Mouse (Mus musculus) MEL (cell line): Measurements from ENCODE around the gene D130040H23Rik. TPM values are rescaled to one million over a fixed set of nuclear protein-coding genes. Genes with fewer than 3 reads are reported as not detected.

ENCODE experiments used
- DNase-seq: peaks from one replicate; pipeline ENCODE4 v3.0.0; 2011; ENCODE audit warnings: low read depth, low spot score
- H3K27ac ChIP-seq: 2 replicates; pipeline ENCODE4 v1.5.1; 2012; ENCODE audit warnings: low read depth, mild to moderate bottlenecking, control low read depth, low read length, moderate library complexity; ENCODE audit not compliant: control insufficient read depth
- H3K27me3 ChIP-seq, 2 experiments: fragments of 150-350 bp in 1 of 2; sonication (generic) in 1 of 2; 2 replicates each; pipeline ENCODE4 v1.6.1; 2012; ENCODE audit warnings: low read length in 2 of 2, mild to moderate bottlenecking in 2 of 2, improper control_type of control experiment in 1 of 2, moderate library complexity in 1 of 2; ENCODE audit not compliant: insufficient read depth in 2 of 2, control insufficient read depth in 1 of 2
- H3K36me3 ChIP-seq, 2 experiments: 2 replicates each; pipeline ENCODE4 v1.6.1; 2012 to 2014; ENCODE audit warnings: low read length in 2 of 2, improper control_type of control experiment in 1 of 2, inconsistent platforms in 1 of 2, mild to moderate bottlenecking in 1 of 2; ENCODE audit not compliant: insufficient read depth in 2 of 2, control insufficient read depth in 1 of 2
- H3K4me1 ChIP-seq, 2 experiments: fragments of 150-350 bp in 1 of 2; sonication (generic) in 1 of 2; 2 replicates each; pipeline ENCODE4 v1.6.1; 2012; ENCODE audit warnings: low read length in 2 of 2, improper control_type of control experiment in 1 of 2, mild to moderate bottlenecking in 1 of 2; ENCODE audit not compliant: insufficient read depth in 2 of 2, control insufficient read depth in 1 of 2
- H3K4me3 ChIP-seq, 2 experiments: fragments of 150-350 bp in 1 of 2; sonication (generic) in 1 of 2; 2 replicates each; pipeline ENCODE4 v1.5.1; 2012; ENCODE audit warnings: low read depth in 2 of 2, low read length in 2 of 2, mild to moderate bottlenecking in 2 of 2, moderate library complexity in 2 of 2, control low read depth in 1 of 2, improper control_type of control experiment in 1 of 2; ENCODE audit not compliant: control insufficient read depth in 1 of 2, insufficient read depth in 1 of 2
- H3K79me2 ChIP-seq: 2 replicates; pipeline ENCODE4 v1.6.1; 2012; ENCODE audit warnings: mild to moderate bottlenecking, low read length, moderate library complexity; ENCODE audit not compliant: control insufficient read depth, poor library complexity, insufficient read depth
- H3K9ac ChIP-seq: 2 replicates; pipeline ENCODE4 v1.6.1; 2012; ENCODE audit warnings: low read depth, mild to moderate bottlenecking, control low read depth, low read length, moderate library complexity; ENCODE audit not compliant: control insufficient read depth, poor library complexity, severe bottlenecking
- H3K9me3 ChIP-seq: fragments of 150-350 bp; sonication (generic); replicated peaks from 2 replicates; pipeline ENCODE4 v1.6.1; 2012; ENCODE audit warnings: mild to moderate bottlenecking, low read length, improper control_type of control experiment, moderate library complexity; ENCODE audit not compliant: insufficient read depth
- BHLHE40 ChIP-seq: IDR thresholded peaks from 2 replicates; pipeline ENCODE4 v1.6.1; 2012; ENCODE audit warnings: low read depth, mild to moderate bottlenecking, inconsistent platforms, low read length, improper control_type of control experiment, borderline replicate concordance
- CHD1 ChIP-seq: IDR thresholded peaks from 2 replicates; pipeline ENCODE4 v1.6.1; 2012; ENCODE audit warnings: low read depth, mild to moderate bottlenecking, inconsistent platforms, low read length, improper control_type of control experiment
- CTCF ChIP-seq, 3 experiments: IDR thresholded peaks in 2 of 3; conservative IDR thresholded peaks in 1 of 3; 2 replicates each; pipeline ENCODE4 v1.5.1; 2011 to 2012; ENCODE audit warnings: low read length in 3 of 3, low read depth in 2 of 3, mild to moderate bottlenecking in 2 of 3, improper control_type of control experiment in 1 of 3, inconsistent platforms in 1 of 3, mixed read lengths in 1 of 3, moderate library complexity in 1 of 3; ENCODE audit not compliant: control insufficient read depth in 1 of 3, insufficient read depth in 1 of 3, poor library complexity in 1 of 3, severe bottlenecking in 1 of 3
- E2F4 ChIP-seq: IDR thresholded peaks from 2 replicates; pipeline ENCODE4 v1.6.1; 2011; ENCODE audit warnings: low read depth, low read length, improper control_type of control experiment, borderline replicate concordance
- ELF1 ChIP-seq: IDR thresholded peaks from 2 replicates; pipeline ENCODE4 v1.6.1; 2014; ENCODE audit warnings: low read depth, mild to moderate bottlenecking, inconsistent platforms, low read length, improper control_type of control experiment, moderate library complexity
- EP300 ChIP-seq, 2 experiments: IDR thresholded peaks; 2 replicates each; pipeline ENCODE4 v1.6.1; 2011; ENCODE audit warnings: improper control_type of control experiment in 2 of 2, low read length in 2 of 2, low read depth in 1 of 2, mild to moderate bottlenecking in 1 of 2
- JUND ChIP-seq: IDR thresholded peaks from 2 replicates; pipeline ENCODE4 v1.6.1; 2011; ENCODE audit warnings: low read depth, mild to moderate bottlenecking, improper control_type of control experiment, low read length
- KAT2A ChIP-seq: conservative IDR thresholded peaks from 2 replicates; pipeline ENCODE4 v1.6.1; 2012; ENCODE audit warnings: low read depth, low read length, improper control_type of control experiment, inconsistent platforms
- MAFK ChIP-seq: IDR thresholded peaks from 2 replicates; pipeline ENCODE4 v1.6.1; 2011; ENCODE audit warnings: low read depth, mild to moderate bottlenecking, low read length, improper control_type of control experiment, borderline replicate concordance
- MAX ChIP-seq: IDR thresholded peaks from 2 replicates; pipeline ENCODE4 v1.6.1; 2011; ENCODE audit warnings: low read length, improper control_type of control experiment
- MEF2A ChIP-seq: IDR thresholded peaks from 2 replicates; pipeline ENCODE4 v1.6.1; 2014; ENCODE audit warnings: low read depth, mild to moderate bottlenecking, inconsistent platforms, low read length, improper control_type of control experiment; ENCODE audit not compliant: poor library complexity, insufficient replicate concordance, severe bottlenecking; ENCODE audit errors: extremely low read depth
- MXI1 ChIP-seq: IDR thresholded peaks from 2 replicates; pipeline ENCODE4 v1.6.1; 2011; ENCODE audit warnings: mild to moderate bottlenecking, low read depth, low read length, improper control_type of control experiment
- MYB ChIP-seq: IDR thresholded peaks from 2 replicates; pipeline ENCODE4 v1.6.1; 2011; ENCODE audit warnings: mild to moderate bottlenecking, low read depth, low read length, improper control_type of control experiment
- MYC ChIP-seq: IDR thresholded peaks from 2 replicates; pipeline ENCODE4 v1.6.1; 2011; ENCODE audit warnings: low read depth, mild to moderate bottlenecking, low read length, improper control_type of control experiment, moderate library complexity
- NELFE ChIP-seq: IDR thresholded peaks from 2 replicates; pipeline ENCODE4 v1.6.1; 2011; ENCODE audit warnings: low read depth, low read length, improper control_type of control experiment
- POLR2A ChIP-seq, 2 experiments: IDR thresholded peaks; 2 replicates each; pipeline ENCODE4 v1.6.1; 2011 to 2012; ENCODE audit warnings: low read length in 2 of 2, mild to moderate bottlenecking in 2 of 2, control low read depth in 1 of 2, improper control_type of control experiment in 1 of 2, low read depth in 1 of 2, moderate library complexity in 1 of 2; ENCODE audit not compliant: control insufficient read depth in 1 of 2, insufficient read depth in 1 of 2, poor library complexity in 1 of 2
- POLR2AphosphoS2 ChIP-seq: IDR thresholded peaks from 2 replicates; pipeline ENCODE4 v1.6.1; 2011; ENCODE audit warnings: low read length, improper control_type of control experiment
- RAD21 ChIP-seq: IDR thresholded peaks from 2 replicates; pipeline ENCODE4 v1.6.1; 2011; ENCODE audit warnings: mild to moderate bottlenecking, low read depth, low read length, improper control_type of control experiment
- RCOR1 ChIP-seq: IDR thresholded peaks from 2 replicates; pipeline ENCODE4 v1.6.1; 2012; ENCODE audit warnings: low read depth, mild to moderate bottlenecking, inconsistent platforms, low read length, improper control_type of control experiment
- SMC3 ChIP-seq: IDR thresholded peaks from 2 replicates; pipeline ENCODE4 v1.6.1; 2011; ENCODE audit warnings: low read depth, low read length, improper control_type of control experiment
- TAL1 ChIP-seq: IDR thresholded peaks from 2 replicates; pipeline ENCODE4 v1.6.1; 2012; ENCODE audit warnings: mild to moderate bottlenecking, inconsistent platforms, low read length, moderate library complexity, mixed read lengths
- TBP ChIP-seq: IDR thresholded peaks from 2 replicates; pipeline ENCODE4 v1.8.0; 2011; ENCODE audit warnings: low read depth, low read length, improper control_type of control experiment
- UBTF ChIP-seq: IDR thresholded peaks from 2 replicates; pipeline ENCODE4 v1.6.1; 2012; ENCODE audit warnings: low read depth, mild to moderate bottlenecking, inconsistent platforms, low read length, improper control_type of control experiment, moderate library complexity, borderline replicate concordance; ENCODE audit not compliant: insufficient read depth
- USF1 ChIP-seq: IDR thresholded peaks from 2 replicates; pipeline ENCODE4 v1.6.1; 2014; ENCODE audit warnings: low read depth, mild to moderate bottlenecking, inconsistent platforms, low read length, improper control_type of control experiment, moderate library complexity
- USF2 ChIP-seq, 2 experiments: IDR thresholded peaks; 2 replicates each; pipeline ENCODE4 v1.6.1; 2011 to 2012; ENCODE audit warnings: improper control_type of control experiment in 2 of 2, low read length in 2 of 2, borderline replicate concordance in 1 of 2, inconsistent platforms in 1 of 2, low read depth in 1 of 2, mild to moderate bottlenecking in 1 of 2; ENCODE audit not compliant: insufficient read depth in 1 of 2
- ZMIZ1 ChIP-seq: IDR thresholded peaks from 2 replicates; pipeline ENCODE4 v1.6.1; 2012; ENCODE audit warnings: low read depth, mild to moderate bottlenecking, inconsistent platforms, low read length, improper control_type of control experiment, moderate library complexity
- polyA plus RNA-seq, 2 experiments: library from polyadenylated mRNA; stranded (reverse) in 1 of 2; unstranded in 1 of 2; fragments of >175 nt in 1 of 2; fragments of >200 nt in 1 of 2; gene quantifications; 2 replicates each; pipeline versions ENCODE4 v1.2.1 to v1.2.4; 2012; ENCODE audit warnings: low replicate concordance in 2 of 2, low read depth in 1 of 2; ENCODE audit not compliant: insufficient read length in 2 of 2, insufficient read depth in 1 of 2, missing spikeins in 1 of 2
- total RNA-seq: library from RNA; depleted of rRNA; stranded (reverse); fragments of 300-350 nt; gene quantifications from 2 replicates; pipeline ENCODE4 v1.2.3, GENCODE M21; 2012

Gene D130040H23Rik
- total and polyA plus RNA-seq, 3 experiments: 0.08 TPM; not detected in 2

DNA sequence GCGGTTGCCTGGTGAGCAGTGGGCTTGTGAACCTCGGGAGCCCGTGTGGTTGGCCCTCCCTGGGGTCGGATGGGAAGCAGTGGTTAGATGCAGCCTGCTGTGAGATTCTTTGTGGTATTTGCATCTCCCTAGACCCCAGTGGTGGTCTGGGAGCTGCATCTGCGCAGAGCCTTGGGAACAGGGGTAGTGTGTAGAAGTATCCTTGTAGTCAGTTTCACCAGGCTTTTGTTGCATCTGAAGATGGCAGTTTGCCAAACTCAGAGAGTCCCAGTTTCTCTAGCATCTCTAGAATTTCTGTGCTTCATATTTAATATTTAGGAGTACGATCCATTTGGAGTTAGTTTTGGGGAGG lies 299 bp downstream of the D130040H23Rik start:
- no peak overlapping the region for H3K27ac ChIP-seq
- DNase-seq: no peak
- no peak for TF ChIP-seq POLR2A (IDR thresholded peaks at IDR 0.05; ENCODE audit: control insufficient read depth in 1 of 2, insufficient read depth in 1 of 2, low read depth in 1 of 2, low read length in 2 of 2, poor library complexity in 1 of 2)
- TF ChIP-seq UBTF: no peak
- no peak for TF ChIP-seq MEF2A

DNA sequence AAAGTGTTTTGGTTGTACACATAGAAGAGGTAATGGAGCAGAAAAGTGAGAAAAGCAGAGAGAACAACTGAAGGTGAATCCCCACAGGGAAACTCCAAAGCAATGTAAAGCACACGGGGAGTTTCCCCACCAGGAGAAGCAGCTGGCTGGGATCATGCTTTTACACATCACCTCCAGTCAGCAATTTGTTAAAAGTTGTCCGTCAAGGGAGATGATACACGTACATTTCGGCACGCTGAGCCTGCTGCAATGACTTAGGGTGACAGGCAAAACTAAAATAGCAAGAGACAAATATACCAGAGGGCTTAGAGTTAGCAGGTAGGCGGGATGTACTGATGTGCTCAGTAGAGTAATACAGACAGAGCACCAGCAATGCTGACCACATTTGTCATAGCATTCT lies 1.6 kb downstream of the D130040H23Rik start:
- DNase-seq: no peak
- no peak overlapping the region for H3K9ac ChIP-seq
- H3K4me1 ChIP-seq: no peaks in the 10 kb centered on the region
- peaks cover 0 to 1% of the 10 kb centered on the region in 2 experiments; a peak in 1 of 4 replicates for H3K27me3 ChIP-seq
- no peak for TF ChIP-seq ELF1
- TF ChIP-seq MYC: no peak
- TF ChIP-seq MYB: no peak
- TF ChIP-seq RAD21: no peak
- TF ChIP-seq USF1: no peak
- TF ChIP-seq NELFE: no peak
- no peak for TF ChIP-seq CTCF (IDR thresholded peaks at IDR 0.05 in 2 of 3, conservative IDR thresholded peaks at IDR 0.05 in 1 of 3; ENCODE audit: control insufficient read depth in 1 of 3, insufficient read depth in 1 of 3, low read depth in 2 of 3, low read length in 3 of 3, poor library complexity in 1 of 3, severe bottlenecking in 1 of 3)
- TF ChIP-seq JUND: no peak
- no peaks in the 10 kb centered on the region for H3K9me3 ChIP-seq
- no peaks in the 10 kb centered on the region for H3K79me2 ChIP-seq
- H3K4me3 ChIP-seq: no peak overlapping the region
- H3K27ac ChIP-seq: no peak overlapping the region
- no peaks in the 10 kb centered on the region for H3K36me3 ChIP-seq

More for the DNA sequence above, 299 bp downstream of the D130040H23Rik start:
- Histone ChIP-seq H3K9ac (no peak overlapping the region), H3K4me3 (no peak overlapping the region), H3K27me3 (peaks cover 0 to 1% of the 10 kb centered on the region in 2 experiments; a peak in 1 of 4 replicates), H3K79me2 (no peaks in the 10 kb centered on the region), H3K4me1 (no peaks in the 10 kb centered on the region), H3K36me3 (no peaks in the 10 kb centered on the region), H3K9me3 (no peaks in the 10 kb centered on the region)

DNA sequence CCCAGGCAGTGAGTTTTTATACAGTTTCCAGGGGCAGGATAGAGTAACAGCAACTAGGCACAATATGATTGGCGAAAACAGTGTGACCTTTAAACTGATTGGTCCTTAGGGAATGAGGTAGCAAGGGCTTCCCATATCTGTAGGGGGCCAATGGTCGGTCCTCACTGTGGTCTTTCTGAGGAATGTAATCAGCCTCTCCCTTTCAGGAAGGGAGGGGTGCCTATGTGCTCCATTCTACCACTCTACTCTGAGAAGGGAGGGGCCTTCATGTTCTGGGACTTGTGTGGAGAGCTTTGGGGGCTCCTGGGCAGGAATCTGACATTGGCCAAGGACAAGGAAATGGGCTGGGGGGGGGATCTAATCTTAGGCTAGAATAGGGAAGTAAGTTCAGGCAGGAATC lies 53.9 kb downstream of the D130040H23Rik start:
- Histone ChIP-seq H3K9ac (no peak overlapping the region), H3K36me3 (no peaks in the 10 kb centered on the region), H3K79me2 (no peaks in the 10 kb centered on the region), H3K4me3 (no peak overlapping the region), H3K9me3 (no peaks in the 10 kb centered on the region), H3K27ac (no peak overlapping the region), H3K4me1 (no peaks in the 10 kb centered on the region), H3K27me3 (no peaks in the 10 kb centered on the region; a peak in 1 of 4 replicates)
- TF ChIP-seq POLR2AphosphoS2 (no peak), RAD21 (no peak), JUND (no peak), KAT2A (no peak), MXI1 (no peak), NELFE (no peak), BHLHE40 (no peak), EP300 (IDR thresholded peaks at IDR 0.05; ENCODE audit: low read depth in 1 of 2, low read length in 2 of 2) (no peak), CHD1 (no peak), MYB (no peak), SMC3 (no peak), E2F4 (no peak), MAX (no peak), TAL1 (no peak), ZMIZ1 (no peak), MAFK (no peak), USF2 (IDR thresholded peaks at IDR 0.05; ENCODE audit: borderline replicate concordance in 1 of 2, insufficient read depth in 1 of 2, low read depth in 1 of 2, low read length in 2 of 2) (no peak), TBP (no peak), RCOR1 (no peak)
- no peak for DNase-seq
